25 mouse cellular contexts compared by ENCODE assay signal in the genomic region with DNA sequence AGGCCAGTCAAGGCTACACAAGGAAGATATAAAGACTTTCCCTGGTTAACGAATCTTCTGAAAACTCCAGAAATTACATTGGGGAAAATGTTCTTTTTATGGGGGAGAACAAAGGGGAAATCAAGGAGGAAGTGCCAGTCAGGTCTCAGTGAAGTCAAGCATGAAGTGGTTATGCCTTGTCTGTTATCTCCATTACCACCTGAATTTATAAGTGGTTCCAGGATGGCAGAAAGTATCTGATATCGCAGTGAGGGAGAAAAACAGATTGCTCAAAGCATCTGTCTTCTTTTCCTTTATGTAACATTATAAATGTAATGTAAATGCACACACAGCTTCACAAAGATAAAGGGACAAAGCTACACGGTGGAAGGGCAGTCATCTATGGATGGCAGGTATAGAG.
"Had no signal": no experiment of that assay in that cellular context is flagged by ENCODE, and none has a peak within 500 bp of the region (broad histone marks: within the 10 kb centered on the region; RNA-seq: fewer than 3 reads in every experiment).

No protein-coding gene starts in this region.

- H3K4me3 ChIP-seq: heart, embryonic 10.5 days; heart, embryonic 13.5 days; heart, embryonic 15.5 days; hindbrain, embryonic 13.5 days; hindbrain, embryonic 15.5 days; kidney, embryonic 15.5 days; limb, embryonic 13.5 days; limb, embryonic 15.5 days; liver, embryonic 12.5 days had no signal

- H3K4me2 ChIP-seq: heart, embryonic 13.5 days; heart, embryonic 15.5 days; hindbrain, embryonic 13.5 days; hindbrain, embryonic 15.5 days; kidney, embryonic 15.5 days; limb, embryonic 13.5 days; limb, embryonic 15.5 days; liver, embryonic 12.5 days had no signal

- H3K9me3 ChIP-seq: heart, embryonic 10.5 days; heart, embryonic 13.5 days; heart, embryonic 15.5 days; hindbrain, embryonic 13.5 days; hindbrain, embryonic 15.5 days; kidney, embryonic 15.5 days; limb, embryonic 13.5 days; limb, embryonic 15.5 days; liver, embryonic 12.5 days had no signal

- H3K27ac ChIP-seq: heart, embryonic 10.5 days; heart, embryonic 15.5 days; hindbrain, embryonic 13.5 days; hindbrain, embryonic 15.5 days; hindbrain, postnatal 0 days; kidney, embryonic 15.5 days; kidney, postnatal 0 days; limb, embryonic 13.5 days; limb, embryonic 15.5 days; liver, embryonic 12.5 days; liver, embryonic 14.5 days had no signal

- H3K4me1 ChIP-seq: hindbrain, embryonic 13.5 days; hindbrain, embryonic 15.5 days; limb, embryonic 13.5 days; limb, embryonic 15.5 days had no signal

- ATAC-seq: hindbrain, postnatal 0 days; intestine, embryonic 16.5 days; liver, embryonic 12.5 days had no signal

- H3K36me3 ChIP-seq: heart, embryonic 10.5 days; heart, embryonic 13.5 days; heart, embryonic 15.5 days; hindbrain, embryonic 13.5 days; hindbrain, embryonic 15.5 days; kidney, embryonic 15.5 days; limb, embryonic 13.5 days; limb, embryonic 15.5 days; liver, embryonic 12.5 days had no signal

- DNase-seq: gastrocnemius, postnatal 25 days; heart, adult 18-20 months; heart, postnatal 14 days; heart, postnatal 36 days; kidney, adult 11 months; kidney, adult 2 months; kidney, adult 9 months; kidney, postnatal 14 days; kidney, postnatal 36 days; layer of hippocampus, adult 9-11 months; layer of hippocampus, postnatal 36 days; left cerebral cortex, postnatal 4 days had no signal

- H3K27me3 ChIP-seq: heart, embryonic 13.5 days; heart, embryonic 15.5 days; hindbrain, embryonic 13.5 days; hindbrain, embryonic 15.5 days; kidney, embryonic 15.5 days; limb, embryonic 13.5 days; limb, embryonic 15.5 days; liver, embryonic 12.5 days had no signal

- H3K9ac ChIP-seq: heart, embryonic 13.5 days; heart, embryonic 15.5 days; hindbrain, embryonic 13.5 days; hindbrain, embryonic 15.5 days; kidney, embryonic 15.5 days; limb, embryonic 13.5 days; limb, embryonic 15.5 days; liver, embryonic 12.5 days; liver, embryonic 14.5 days had no signal
